Mouse (Mus musculus) spleen, postnatal 36 days (tissue): ENCODE measurements around the gene Farsb.

ENCODE experiments used
- DNase-seq, 2 experiments: peaks; one replicate each; pipeline ENCODE4 v3.0.0; 2022; ENCODE audit warnings: low spot score in 2 of 2, mixed read lengths in 1 of 2

The Farsb gene

DNA sequence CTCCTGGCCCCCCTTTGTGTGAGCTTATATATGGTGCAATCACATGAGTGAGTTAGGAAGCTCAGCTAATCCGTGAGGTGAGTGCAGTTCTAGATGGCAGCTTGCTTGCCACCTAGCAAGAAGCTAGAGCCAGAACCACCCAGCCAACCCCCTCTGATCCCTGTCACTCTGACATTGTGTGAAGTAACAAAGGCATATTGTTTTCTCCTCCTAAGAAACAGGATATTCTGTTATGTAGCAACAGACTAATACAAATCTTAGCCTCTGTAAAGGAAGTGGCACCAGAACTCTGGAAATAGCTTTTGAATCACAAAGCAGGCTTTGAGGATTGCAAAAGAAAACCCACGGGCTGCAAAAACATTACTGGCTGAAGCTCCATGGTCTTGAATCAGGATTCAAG is 4.3 kb downstream of the Farsb start:
- DNase-seq = no peak

DNA sequence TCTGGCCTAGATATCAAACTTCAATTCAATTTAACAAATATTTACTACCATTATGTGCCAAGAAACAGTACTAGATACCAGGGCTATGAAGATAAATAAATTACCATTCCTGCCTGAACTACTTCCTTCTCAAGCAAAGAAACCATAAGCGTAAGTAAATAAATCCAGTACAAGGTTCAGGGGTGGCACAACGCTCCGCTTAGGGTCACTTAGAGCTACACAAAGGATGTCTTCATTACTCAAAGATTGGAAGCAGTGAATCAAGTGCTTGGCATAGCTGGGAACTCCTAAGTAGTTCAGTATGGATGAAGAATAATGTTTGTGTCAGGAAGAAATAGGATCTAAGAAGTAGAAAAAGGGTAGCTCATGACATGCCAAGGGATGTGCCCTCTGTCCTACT is 5.3 kb downstream of the Farsb start:
- no peak for DNase-seq

DNA sequence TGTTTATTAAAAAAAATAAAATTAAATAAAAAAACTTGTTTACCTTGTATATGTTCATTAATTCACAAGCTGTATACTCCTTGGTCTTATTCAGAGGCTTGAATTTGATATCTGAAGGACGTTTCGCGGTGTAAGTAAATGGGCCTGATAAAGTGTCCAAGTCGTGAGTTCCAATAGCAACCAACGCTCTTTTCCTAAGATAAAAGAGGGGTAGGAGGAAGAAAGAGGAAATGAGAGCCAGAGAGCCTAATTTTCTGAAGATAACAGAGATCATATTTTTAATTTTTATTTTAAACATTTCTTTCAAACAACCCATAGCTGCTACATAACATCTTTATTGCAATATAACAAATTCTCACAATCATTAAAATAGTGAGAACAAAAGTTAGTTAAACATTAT is 16.3 kb downstream of the Farsb start:
- no peak for DNase-seq

DNA sequence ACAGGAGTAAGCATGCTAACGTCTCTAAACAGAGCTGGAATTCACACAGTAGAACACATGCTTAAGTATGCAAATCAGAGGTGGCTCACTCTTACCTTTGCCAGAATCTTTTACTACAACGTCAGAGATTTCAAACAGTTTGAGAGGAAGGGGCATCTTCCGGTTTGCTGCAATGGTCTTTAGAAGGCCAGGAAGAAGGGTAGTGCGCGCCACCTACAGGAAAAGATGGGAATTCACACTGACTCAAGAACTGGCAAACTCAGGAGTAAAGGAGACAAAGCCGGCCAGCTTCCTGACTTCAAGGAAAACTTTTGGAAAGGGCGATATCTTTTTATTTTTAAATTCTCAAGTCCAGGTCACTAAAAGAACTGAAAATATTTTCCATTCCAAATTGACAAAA is 34.0 kb downstream of the Farsb start:
- no peak for DNase-seq

DNA sequence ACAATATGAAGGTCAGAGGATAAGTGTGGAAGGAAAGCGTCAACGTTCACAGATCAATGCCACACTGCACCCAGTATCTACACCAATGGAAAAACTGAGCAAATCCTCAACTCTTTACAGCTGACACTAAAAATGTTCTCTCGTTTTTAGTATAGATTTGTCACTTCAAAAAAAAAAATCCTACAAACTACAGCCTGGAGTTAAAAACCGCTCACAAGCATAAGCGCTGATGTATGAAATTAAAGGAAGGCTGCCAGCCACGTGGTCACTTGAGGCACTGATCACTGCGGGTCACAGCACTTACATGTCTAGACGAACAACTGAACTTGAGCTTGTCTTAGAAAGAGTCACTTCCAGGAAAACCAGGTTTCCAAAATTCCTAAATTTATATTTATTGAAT is 34.8 kb downstream of the Farsb start:
- no peak for DNase-seq

DNA sequence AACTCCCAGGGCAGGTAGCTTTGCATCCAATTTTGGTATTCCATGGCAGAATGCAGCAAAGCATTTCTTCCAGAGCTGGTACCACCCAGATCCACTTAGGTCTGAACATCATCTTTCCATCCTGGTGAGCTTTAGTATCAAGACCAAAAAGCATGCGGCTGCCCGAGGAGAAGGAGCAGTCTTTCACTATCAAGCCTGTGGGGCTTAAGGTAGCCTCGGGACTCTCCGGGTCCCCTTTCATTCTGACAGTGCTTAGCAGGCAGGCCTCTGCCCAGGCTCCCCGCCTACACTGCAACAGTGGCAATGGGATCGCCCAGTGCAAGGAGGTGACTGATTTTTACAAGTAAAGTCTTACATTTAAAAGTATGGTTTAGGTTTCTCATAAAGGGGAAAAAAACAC is 36.2 kb downstream of the Farsb start:
- no peak for DNase-seq

DNA sequence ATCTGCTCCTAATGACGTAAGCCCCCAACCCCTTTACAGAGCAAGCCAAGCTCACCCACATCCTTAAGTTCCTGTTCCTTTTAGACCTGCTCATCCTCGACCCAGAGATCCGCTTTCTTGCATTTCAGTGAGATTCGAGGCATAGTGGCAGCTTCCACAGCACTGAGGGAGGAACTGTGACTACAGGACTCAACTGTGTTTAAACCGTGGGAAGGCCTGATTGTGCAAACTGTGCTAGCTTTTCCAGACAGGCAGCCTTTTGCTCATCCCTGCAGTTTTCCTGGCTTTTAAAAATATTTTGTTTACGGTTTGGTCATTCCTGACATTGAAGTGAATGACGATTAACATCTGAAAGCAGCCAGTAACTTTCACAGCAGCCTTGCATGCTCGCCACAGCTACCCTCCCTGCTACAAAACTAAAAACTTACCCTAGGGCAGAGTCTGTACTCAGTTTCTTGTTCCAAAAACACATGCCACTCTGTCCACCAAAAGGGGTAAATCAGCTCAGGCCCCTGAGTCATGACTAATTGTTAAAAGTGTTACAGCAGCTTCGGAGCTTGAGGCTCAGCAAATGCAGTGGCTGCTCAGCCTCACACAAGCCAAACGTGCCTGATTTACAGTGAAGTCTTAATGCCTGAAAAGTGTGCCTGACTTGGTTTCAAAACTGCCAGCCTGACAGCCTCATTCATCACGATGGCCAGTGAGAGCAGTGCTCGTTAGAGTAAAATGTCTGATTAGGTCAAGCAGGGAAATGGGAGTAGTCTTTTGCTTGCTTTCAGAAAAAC is 37.4 kb downstream of the Farsb start:
- no peak for DNase-seq

DNA sequence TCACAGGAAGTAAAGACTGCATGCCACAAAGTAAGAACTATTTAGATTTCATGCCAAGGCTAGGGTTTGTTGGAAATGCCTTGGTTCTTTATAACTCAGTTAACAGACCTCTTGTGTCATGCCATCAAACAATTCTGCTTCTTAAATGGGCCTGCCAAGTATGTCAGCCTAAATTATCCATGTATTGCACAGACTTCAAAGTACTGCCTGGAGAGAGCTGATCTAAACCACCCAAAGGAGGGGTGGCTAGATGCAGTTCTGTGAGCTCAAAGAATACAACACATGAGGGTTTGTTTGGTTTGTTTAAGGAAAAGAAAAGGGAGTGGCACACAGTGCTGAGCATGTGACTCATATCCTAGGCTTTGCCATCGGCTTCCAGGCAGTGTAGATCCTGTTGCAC is 40.6 kb downstream of the Farsb start:
- DNase-seq = no peak

DNA sequence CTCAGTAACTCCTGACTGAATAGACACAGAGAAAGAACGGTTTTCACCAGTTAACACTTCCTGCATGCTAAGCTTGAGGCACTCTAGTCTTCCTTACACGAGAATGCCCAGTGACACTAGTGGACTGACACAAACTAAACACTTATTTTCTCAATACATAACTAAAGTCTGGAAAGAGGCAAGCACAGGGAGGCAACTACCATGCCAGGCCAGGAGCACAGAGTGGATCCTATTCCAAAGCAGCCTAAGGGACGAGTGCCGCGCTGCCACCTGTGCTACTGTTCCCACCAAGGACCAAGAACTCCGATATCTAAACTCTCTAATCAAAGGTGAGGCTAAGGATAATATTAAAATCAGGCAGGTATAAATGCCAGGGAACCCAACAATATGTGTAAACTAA is 42.0 kb downstream of the Farsb start:
- DNase-seq = no peak

DNA sequence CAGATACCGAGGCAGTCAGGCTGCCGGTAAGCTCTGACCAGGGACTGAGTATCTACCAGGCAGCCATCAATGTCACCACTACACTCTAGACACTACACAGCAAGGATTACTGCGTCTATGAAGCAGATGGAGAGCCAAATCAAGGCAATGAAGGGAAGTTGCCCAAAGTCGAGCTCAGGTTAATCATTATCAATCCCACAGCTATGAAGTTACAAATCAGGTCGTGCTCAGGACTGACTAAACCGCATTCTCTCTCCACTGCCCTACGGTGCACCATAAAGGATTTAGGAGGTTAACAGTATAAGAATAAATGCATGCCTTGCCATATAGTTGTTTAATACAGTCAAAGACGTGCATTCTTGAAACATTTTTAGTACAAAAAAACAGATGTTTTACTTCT is 42.5 kb downstream of the Farsb start:
- no peak for DNase-seq

DNA sequence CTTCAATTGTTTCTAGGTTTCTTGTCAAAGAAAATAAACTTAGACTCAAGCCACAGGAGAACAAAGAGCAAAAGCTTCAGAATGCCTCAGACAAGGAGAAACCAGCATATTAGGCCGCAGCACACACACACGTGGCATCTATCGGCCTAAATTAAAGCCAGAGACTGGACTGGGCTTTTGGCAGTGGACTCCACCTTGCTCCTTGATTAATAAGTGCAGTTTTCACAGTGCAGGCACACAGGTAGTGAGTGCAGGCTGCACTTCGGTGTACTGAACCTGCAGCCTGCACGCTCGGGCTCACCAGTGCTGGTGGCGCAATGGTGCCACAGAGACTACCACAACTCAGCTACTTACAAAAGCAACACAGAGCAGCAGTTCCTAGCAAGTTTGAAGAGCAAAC is 45.6 kb downstream of the Farsb start:
- no peak for DNase-seq

DNA sequence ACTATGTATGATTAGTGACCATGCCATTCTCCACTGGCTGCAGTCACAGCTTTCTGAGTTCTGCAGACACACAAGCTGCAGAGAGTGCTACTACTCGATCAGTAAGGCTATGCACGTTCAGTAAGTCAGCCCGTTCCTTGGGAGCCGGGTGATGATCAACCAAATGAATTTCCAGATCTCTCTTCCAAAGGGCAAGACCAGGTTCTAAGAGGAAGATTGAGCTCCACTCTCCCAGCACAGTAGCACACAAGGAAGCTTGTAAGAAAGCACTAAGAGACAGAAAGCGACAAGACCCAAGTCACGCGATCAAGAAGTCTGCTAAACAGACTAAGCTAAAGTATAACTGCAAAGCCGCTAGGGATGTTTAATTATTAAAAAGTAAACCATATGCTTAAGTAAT is 48.0 kb downstream of the Farsb start:
- DNase-seq = no peak

DNA sequence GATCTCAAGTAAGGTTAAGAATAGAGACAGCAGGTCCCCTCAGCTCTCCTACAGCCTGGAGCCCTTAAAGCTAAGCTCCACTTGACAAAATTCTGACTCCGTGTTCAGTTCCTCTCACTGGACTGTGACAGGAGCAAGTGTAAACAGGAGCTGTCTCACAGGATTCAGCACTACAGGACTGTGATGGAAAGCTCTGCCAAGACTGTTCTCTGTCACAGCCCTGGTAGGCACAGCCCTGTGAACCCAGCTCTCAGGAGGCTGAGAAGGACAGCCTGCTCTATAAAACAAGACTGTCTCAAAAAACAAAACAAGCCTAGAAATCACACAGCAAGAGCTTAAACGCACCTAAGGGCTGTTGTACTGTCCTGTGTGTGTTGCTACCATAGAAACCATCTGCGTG is 51.5 kb downstream of the Farsb start:
- DNase-seq = no peak

DNA sequence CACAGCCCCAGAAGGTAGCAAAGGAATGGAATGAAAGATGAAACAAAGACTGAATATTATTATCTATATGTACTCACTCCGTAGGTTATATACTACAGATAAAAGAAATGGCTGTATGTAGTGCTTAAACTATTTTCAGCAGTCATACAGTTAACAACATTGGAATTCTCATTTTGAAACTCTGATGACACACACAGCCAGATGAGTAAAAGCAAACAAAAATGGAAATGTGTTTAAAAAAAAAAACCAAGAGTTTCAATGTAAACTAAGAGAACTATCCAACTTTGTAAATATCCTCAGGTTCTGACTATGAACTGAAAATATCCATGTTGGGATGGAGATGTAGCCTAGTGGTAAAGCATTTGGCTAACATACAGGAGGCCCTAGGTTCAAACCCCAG is 52.3 kb downstream of the Farsb start:
- no peak for DNase-seq

DNA sequence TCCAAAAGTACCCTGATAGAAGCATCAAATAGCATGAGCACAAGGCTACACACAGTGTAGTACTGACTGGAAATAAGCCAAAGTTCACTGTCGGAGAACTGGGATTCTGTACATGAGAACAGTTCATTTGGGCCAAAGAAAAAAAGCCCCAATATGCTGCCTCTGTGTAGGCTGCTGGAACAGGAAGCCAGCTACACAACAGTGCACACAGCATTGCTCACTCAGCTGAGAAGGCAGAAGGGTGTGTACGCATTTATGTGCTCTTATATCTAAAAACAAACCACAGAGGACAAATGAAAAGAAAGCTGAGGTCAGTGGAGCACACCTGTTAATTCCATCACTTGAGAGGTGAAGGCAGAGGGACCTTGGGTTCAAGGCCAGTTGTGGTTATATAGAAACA is 52.7 kb downstream of the Farsb start:
- peak; percentile 43 to 63 for DNase-seq

DNA sequence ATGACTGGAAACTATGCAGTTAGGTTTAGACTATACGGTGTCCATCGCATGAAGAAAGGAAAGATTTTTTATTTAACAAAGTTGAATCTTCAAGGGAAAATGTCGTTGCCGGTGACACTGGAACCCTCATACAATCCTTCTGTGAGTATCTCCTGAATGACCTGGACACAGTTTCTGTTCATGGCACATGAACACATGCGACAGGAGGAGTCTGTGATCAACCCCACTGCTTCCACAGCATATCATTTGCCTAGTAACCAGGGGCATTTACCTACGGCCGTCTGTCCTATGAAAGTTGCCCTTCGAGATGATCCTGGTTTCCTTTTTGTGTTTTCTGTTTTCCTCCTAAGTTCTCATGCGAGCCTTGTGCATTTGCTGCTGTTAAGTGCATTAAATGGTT is 55.2 kb downstream of the Farsb start:
- DNase-seq = no peak

DNA sequence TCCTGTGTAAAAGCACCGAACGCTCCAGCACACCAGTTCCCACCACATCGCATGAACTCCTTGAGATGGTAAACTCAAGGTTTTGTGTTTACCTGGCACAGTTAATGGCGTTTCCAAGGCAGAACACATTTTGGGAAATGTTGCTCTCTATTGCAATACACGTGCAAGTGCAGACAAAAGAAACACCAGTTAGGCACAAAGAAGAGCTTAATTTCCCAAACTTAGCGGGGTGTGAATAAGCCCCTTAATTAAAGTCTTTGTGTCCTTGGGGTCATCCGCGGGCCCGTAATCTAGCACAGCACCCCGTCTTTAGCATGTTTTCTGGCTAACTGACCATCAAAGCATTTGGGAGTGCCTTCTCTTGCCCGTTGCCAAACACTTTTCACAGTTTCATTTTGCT is 59.8 kb downstream of the Farsb start:
- DNase-seq = no peak

DNA sequence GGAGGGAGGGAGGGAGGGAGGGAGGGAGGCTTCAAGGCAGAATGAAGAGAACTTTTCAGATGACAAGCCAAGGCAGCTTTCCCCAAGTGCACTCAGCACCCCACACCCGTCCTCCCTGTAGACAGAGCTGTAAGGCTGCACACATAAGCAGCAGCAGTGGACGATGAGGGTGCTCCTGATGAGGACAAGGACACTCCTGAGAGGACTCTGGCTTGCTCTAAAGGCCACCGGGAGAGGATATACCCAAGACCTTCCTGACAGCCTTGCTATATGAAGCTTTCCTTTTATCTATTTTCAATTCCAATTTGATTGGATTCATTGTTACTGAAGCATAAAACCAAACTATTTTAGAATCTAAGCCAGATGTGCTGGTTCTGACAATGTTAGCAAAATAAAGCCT is 61.9 kb downstream of the Farsb start:
- DNase-seq = no peak

DNA sequence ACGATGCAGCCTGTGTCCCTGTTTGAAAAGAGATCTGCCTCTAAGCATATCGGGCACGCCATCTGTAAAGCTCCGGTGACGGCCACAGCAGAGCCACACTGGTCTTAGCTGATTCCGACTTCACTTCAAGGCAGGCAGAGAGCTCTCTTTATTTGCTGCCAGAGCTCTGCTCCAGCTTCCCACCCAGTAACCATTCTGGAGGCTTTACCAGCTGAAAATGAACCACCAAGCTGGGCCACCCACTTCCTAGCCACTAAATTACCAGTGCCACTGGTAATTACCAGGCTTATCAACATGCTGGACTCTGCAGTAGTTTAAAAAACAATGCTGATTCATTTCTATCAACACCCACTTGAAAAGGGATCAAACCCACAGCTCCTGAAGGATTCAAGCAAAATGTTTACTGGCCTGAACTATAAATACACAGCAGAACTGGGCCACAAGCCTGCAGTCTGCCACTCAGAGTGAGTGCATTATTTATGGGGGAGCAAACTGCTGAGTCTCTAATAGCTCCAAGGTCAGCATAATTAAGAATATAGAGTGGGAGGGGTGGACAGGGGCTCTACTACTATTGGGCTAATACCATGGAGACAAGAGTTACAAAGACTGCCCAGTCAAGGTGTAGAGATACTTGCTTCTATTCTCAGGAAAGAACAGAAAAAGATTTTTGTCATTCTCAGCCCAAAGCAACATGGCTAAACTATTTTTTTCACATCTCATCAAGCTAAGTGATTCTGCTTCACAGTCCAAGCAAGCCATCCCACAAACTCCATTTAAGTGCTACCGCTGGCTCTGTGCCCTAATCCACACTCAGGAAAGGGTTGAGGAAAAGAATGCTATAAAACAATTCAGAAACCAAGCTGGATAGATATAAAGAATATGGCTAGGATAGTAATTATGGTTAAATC is 62.6 kb downstream of the Farsb start:
- no peak for DNase-seq

DNA sequence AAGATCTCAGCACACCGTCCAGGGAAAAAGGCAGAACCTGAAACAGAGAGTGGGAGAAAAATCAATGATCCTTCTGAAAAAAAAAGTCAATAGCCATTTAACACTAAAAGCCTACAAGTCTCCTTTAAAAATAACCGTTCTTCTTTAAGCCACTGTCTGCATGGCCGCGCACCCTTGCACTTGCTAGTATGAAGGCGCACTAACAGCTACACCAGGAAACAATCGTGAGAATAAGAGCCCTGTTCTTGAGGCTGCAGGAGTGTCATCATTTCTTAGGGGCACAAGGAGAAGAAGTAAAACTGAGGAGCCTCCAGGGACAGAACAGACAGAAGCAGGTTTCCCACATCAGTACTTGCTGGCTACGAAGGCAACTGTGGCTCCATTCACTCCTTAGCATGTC is 63.4 kb downstream of the Farsb start:
- no peak for DNase-seq

DNA sequence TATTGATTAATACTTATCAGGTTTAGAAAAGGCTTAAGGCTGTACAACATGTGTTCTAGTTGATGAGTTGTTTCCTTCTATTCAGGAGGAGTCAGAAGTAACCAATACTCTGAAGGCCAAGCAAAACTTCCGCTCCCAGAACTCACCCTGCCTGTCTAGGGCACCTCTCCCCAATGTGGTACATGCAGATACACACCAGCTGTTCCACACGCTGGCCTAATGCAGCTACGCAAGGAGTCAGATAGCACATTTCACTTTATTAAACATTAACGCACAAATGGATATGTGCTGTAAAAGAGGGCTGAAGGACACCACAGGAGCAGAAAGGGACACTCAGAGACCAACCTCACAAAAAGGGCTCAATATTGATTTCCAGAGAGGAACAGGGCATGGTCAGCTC is 63.8 kb downstream of the Farsb start:
- no peak for DNase-seq

DNA sequence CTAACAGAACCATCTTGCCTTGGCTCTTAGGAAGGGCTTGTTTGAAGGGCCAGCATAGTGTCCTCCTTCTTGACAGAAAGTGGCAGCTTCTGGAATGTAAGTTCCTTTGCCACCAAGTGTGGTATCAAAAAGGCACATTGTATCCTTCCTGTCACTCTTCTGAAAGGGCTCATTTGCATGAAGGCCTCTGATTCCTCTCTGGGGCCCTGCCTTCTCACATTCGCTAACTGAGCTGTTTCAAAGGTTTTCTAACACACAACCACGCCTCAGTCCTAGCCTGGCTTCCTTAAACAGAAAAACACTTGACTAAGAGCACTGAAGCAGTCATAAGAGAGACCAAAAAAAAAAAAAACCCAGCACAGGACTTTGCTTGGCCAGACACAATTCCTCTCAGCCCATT is 66.1 kb downstream of the Farsb start:
- peak; percentile 71 to 74 for DNase-seq

DNA sequence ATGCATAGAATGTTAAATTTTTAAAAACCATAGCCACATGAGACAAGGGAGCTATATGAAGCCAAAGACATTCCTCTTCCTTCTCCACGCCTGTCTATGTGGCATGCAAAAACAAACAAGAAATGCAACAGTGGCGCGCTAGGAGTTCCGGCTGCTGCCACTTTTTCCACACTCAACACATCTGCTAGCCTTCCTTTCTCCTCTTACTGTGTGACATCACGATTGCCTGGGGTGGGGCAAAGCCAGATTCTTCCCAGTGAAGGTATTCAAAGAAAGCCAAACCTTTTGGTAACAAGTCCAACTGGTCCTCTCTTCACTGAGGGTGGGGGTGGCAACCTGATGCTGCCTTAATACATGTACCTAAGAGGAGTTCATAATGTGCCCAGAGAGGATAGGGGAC is 66.9 kb downstream of the Farsb start:
- DNase-seq = no peak
